Mouse (Mus musculus) heart, embryonic 15.5 days (tissue): Measurements from ENCODE around the gene Ppp3cb. TPM values are rescaled to one million over a fixed set of nuclear protein-coding genes. Genes with fewer than 3 reads are reported as not detected.

Experiments used
- ATAC-seq: fragments of 200-750 bp; cut with Nextera tagmentation; replicated peaks from 2 replicates; pipeline ENCODE4 v1.8.0; 2017; ENCODE audit warnings: low read depth, moderate TSS enrichment; ENCODE audit not compliant: insufficient number of reproducible peaks, insufficient read depth, low FRiP score
- H3K27ac ChIP-seq: fragments of 300-500 bp; sonication (generic); 2 replicates; pipeline ENCODE4 v1.5.1; 2015; ENCODE audit warnings: mild to moderate bottlenecking, inconsistent platforms
- H3K27me3 ChIP-seq: fragments of 300-500 bp; sonication (generic); 2 replicates; pipeline ENCODE4 v1.6.1; 2015; ENCODE audit warnings: inconsistent platforms
- H3K36me3 ChIP-seq: fragments of 300-500 bp; sonication (generic); 2 replicates; pipeline ENCODE4 v1.6.1; 2015; ENCODE audit warnings: mild to moderate bottlenecking, inconsistent platforms
- H3K4me1 ChIP-seq: fragments of 300-500 bp; sonication (generic); replicated peaks from 2 replicates; pipeline ENCODE4 v1.6.1; 2015; ENCODE audit warnings: inconsistent platforms
- H3K4me2 ChIP-seq: fragments of 300-500 bp; sonication (generic); 2 replicates; pipeline ENCODE4 v1.6.1; 2015; ENCODE audit warnings: inconsistent platforms, mild to moderate bottlenecking, moderate library complexity
- H3K4me3 ChIP-seq: fragments of 300-500 bp; sonication (generic); 2 replicates; pipeline ENCODE4 v1.5.1; 2015; ENCODE audit warnings: mild to moderate bottlenecking, inconsistent platforms
- H3K9ac ChIP-seq: fragments of 300-500 bp; sonication (generic); 2 replicates; pipeline ENCODE4 v1.6.1; 2015; ENCODE audit warnings: mild to moderate bottlenecking, inconsistent platforms
- H3K9me3 ChIP-seq: fragments of 300-500 bp; sonication (generic); replicated peaks from 2 replicates; pipeline ENCODE4 v1.6.1; 2016; ENCODE audit warnings: inconsistent platforms
- WGBS: fragments of 180-500 bp; shearing (Covaris S2); methylation state at CpG from one replicate; pipeline ENCODE4 v1.1.7; 2015; ENCODE audit warnings: mixed read lengths; 5-methylcytosine and 5-hydroxymethylcytosine counted together
- polyA plus RNA-seq: library from polyadenylated mRNA; unstranded; fragments of >200 nt; fragmentation: Nextera tagmentation; extraction: Ambion mirVana; gene quantifications from 2 replicates; pipeline ENCODE4 v1.2.1, GENCODE M21; 2015

Gene Ppp3cb
- polyA plus RNA-seq, 1 experiment from 2014 or later: 34.9 TPM

DNA sequence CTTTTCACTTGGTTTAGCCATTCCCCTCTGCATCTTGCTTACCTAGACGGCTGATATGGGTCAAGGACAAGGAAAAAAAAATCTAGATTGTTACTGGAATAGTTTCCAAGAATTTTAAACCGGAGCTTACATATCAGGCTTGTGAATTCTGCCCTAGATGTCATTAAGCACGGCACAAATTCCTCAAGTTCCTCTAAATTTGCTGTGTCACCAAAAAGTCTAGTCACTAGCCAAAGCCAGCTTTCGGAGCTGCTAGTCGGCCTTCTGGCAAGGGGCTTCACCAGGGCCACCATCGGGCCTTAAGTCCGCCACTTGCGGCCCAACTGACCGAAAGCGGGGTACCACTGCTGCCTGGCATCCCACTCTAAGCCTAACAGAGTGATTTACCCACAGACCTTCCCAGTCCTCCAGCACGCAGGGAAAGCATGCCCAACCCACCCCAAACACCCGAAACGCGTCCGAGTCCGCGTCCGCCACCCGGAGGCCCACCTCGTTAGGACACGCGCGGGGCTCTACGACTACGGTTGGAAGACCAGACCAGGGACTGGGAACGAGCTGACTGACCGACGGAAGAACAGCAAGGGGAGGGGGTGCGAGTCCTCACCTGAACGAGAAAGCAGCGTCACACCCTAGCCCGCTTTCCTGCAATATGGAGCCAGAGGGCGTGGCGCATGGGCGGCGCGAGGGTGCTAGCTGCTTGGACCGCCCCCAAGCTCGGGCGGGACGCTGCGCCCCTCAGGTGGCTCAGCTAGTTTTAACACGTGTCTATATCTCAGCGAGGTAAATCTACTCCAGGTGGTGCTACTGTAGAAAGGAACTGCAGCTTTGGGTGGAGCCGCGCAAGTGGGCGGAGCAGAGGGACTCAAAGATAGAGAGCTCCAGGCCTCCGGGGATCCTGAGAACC, 66.8 kb downstream of the Ppp3cb start, which contains the start of gene Anxa7:
Anxa7 (minus strand) TSS at position 843 of the 904 bp plus-strand sequence.
- no peaks in the 10 kb centered on the region for H3K9me3 ChIP-seq
- H3K4me2 ChIP-seq: peak within 1 kb of the TSS; percentile 82
- H3K27me3 ChIP-seq: no peaks in the 10 kb centered on the region
- H3K4me1 ChIP-seq: peaks cover 13% of the 10 kb centered on the region
- peak within 1 kb of the TSS; percentile 80 for H3K27ac ChIP-seq
- peaks cover 7% of the 10 kb centered on the region; the same call in 1 of the 2 replicates for H3K36me3 ChIP-seq
- H3K4me3 ChIP-seq: peak within 1 kb of the TSS; percentile 67
- ATAC-seq: peak; percentile 86
- peak within 1 kb of the TSS; percentile 70 for H3K9ac ChIP-seq
- WGBS: under 1% methylated on average over 48 of the region's 48 CpGs

DNA sequence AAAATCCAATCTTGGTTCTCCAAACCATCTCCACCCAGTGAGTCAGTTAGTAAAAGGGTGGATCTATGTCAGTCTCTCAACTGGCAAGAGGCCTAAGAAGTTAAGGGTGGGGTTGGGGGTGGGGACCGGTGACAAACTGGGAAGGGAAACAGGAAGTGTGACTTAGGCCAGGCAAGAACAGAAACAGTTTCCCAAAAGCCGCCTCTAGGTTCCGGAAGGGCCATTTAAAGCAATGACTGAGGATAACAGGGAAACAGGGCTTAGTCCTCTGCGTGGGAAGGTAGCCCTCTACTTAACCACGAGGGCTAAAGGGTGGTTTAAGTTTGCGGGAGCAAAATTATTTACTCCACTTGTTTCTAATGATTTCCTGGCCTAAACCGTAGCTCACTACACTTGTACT, 67.6 kb downstream of the Ppp3cb start:
- ATAC-seq: peak; percentile 55
- H3K27me3 ChIP-seq: no peaks in the 10 kb centered on the region

DNA sequence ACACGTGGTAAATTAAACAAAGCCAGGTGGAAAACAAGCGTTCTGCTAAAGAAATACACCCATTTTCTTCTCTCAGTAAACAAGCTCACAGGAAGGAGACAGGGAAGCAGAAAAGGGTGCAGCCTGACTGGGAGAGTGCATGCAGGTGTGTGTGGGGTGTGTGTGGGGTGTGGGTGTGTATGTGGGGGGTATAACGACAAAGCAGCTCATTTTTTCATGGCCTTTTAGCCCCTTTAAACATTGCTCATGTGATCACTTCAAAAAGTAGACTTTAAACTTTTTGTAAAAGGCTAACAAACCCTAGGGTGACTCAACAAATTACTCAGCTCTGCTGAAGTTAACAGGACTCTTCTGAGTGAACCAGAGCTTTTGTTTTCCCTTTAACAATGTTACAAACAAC, 68.0 kb downstream of the Ppp3cb start:
- no peak overlapping the region for H3K9ac ChIP-seq
- no peak for ATAC-seq

More for the DNA sequence above, 67.6 kb downstream of the Ppp3cb start:
- H3K27ac ChIP-seq: peak overlapping the region; percentile 80
- H3K4me3 ChIP-seq: peak overlapping the region; percentile 67
- H3K4me2 ChIP-seq: peak overlapping the region; percentile 82
- 0 out of 2 replicates have a peak, but pooled peaks cover 7% of the 10 kb centered on the region for H3K36me3 ChIP-seq
- WGBS: 4% methylated on average over 7 of the region's 7 CpGs
- H3K4me1 ChIP-seq: peaks cover 13% of the 10 kb centered on the region
- no peaks in the 10 kb centered on the region for H3K9me3 ChIP-seq
- H3K9ac ChIP-seq: peak overlapping the region; percentile 70

DNA sequence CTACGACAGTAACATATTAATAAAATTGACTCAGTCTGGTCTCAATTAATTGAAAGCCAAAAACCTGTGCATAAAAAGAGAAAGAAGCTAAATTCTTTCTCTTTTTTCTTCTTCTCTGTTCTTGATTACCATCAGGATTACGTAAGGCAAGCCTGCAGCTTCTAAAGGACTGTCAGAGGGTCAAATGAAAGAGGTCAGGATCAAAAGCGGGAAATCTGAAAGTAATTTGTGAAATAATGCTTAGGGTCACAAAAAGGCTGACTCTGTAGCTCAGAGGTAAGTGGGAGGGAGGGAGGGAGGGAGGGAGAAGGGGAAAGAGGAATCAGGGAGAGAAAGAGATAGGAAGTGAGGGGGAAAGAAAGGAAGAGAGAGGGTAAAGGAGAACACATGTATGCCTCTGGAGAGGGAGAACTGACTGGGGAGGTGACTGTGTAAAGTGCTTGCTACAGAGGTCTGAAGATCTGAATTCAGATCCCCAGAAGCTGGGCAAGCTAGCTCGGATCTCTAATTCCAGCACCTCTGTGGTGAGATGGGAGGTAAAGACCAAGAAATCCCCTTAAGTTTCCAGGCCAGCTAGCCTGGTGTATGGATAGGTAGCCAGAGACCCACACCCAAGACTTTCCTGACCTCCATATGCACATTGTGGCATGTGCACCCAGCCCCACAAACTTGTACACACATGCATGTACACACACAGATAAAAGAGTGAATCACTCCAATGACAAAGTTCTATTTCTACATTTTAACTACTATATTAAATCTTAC, 68.9 kb downstream of the Ppp3cb start:
- Histone ChIP-seq H3K4me1 (peaks cover 13% of the 10 kb centered on the region), H3K27ac (no peak overlapping the region), H3K9me3 (no peaks in the 10 kb centered on the region), H3K9ac (no peak overlapping the region), H3K4me2 (no peak overlapping the region), H3K4me3 (no peak overlapping the region), H3K36me3 (0 out of 2 replicates have a peak, but pooled peaks cover 4% of the 10 kb centered on the region), H3K27me3 (no peaks in the 10 kb centered on the region)
- ATAC-seq: no peak
- 76% methylated on average over 4 of the region's 4 CpGs for WGBS

More for the DNA sequence above, 68.0 kb downstream of the Ppp3cb start:
- H3K27ac ChIP-seq: peak overlapping the region; percentile 80
- WGBS: 40% methylated on average over 3 of the region's 3 CpGs
- peak overlapping the region; percentile 82 for H3K4me2 ChIP-seq
- H3K36me3 ChIP-seq: 0 out of 2 replicates have a peak, but pooled peaks cover 3% of the 10 kb centered on the region
- H3K27me3 ChIP-seq: no peaks in the 10 kb centered on the region
- peak overlapping the region; percentile 67 for H3K4me3 ChIP-seq
- H3K9me3 ChIP-seq: no peaks in the 10 kb centered on the region
- H3K4me1 ChIP-seq: peaks cover 13% of the 10 kb centered on the region

DNA sequence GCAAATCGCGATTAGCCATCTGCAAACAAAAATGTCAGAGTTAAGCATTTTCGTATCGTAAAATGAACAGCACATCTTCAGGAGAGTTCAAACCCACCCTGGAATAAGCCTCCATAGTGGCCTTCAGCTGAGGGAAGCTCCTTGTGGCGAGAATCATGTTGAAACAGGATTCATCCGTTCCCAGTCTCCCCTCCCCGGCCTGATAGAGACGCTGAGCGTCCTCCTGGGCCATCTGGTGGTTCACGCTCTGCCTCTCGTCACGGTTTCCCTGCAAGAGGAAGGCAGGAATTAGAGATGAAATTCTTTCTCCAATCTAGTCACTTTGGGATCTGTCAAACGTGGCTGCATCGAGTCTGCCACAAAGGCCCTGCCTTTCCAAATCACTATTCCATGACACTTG, 86.2 kb downstream of the Ppp3cb start:
- no peak overlapping the region for H3K27ac ChIP-seq
- no peak for ATAC-seq
- 73% methylated on average over 14 of the region's 14 CpGs for WGBS
- H3K4me1 ChIP-seq: no peaks in the 10 kb centered on the region
- H3K4me2 ChIP-seq: no peak overlapping the region
- no peak overlapping the region for H3K4me3 ChIP-seq
- no peak overlapping the region for H3K9ac ChIP-seq
- H3K27me3 ChIP-seq: no peaks in the 10 kb centered on the region
- H3K9me3 ChIP-seq: no peaks in the 10 kb centered on the region
- peaks cover 84% of the 10 kb centered on the region for H3K36me3 ChIP-seq

DNA sequence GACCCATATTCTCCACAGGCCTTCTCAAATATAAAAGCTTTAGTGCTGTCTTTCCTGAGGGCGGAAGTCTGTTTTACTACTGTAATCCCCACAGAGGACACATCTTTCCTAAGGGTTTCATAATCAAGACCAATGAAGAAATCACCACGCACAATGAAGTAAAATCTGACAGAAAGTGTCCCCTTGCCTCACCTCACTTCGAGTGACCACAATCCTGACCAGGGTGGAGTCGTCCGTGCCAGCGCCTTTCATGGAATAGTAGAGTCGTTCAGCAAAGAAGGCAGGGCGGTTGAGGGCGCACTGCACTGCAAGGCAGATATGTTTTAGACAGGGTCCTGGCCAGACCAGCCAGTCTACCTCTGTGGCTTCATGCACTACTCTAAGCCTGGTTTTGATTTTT, 88.0 kb downstream of the Ppp3cb start:
- WGBS: 94% methylated on average over 9 of the region's 9 CpGs
- Histone ChIP-seq H3K9me3 (no peaks in the 10 kb centered on the region), H3K4me3 (no peak overlapping the region), H3K36me3 (peaks cover 69% of the 10 kb centered on the region), H3K27ac (no peak overlapping the region), H3K4me1 (no peaks in the 10 kb centered on the region), H3K4me2 (no peak overlapping the region), H3K27me3 (no peaks in the 10 kb centered on the region), H3K9ac (no peak overlapping the region)
- ATAC-seq: no peak

DNA sequence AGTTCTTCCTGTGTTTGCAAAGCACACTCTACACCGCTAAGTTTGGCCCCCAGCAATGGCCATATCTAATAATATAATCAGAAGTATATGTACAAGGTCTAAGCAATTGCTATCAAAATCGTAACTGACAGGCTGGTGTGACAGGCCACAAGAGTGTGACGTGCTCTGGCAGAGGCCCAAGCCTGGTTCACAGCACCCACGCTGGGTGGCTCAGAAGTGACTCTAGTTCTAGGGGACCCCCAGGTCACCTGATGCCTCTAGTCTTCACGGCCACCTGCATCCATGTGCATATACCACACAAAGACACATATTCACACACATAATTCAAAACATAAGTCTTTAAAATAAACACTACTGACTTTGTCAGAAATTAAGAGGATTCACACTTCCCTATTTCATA, 93.4 kb downstream of the Ppp3cb start:
- H3K4me3 ChIP-seq: no peak overlapping the region
- no peak overlapping the region for H3K4me2 ChIP-seq
- H3K9me3 ChIP-seq: no peaks in the 10 kb centered on the region
- WGBS: 86% methylated on average over 5 of the region's 5 CpGs
- peaks cover 20% of the 10 kb centered on the region for H3K36me3 ChIP-seq
- H3K27me3 ChIP-seq: no peaks in the 10 kb centered on the region
- H3K4me1 ChIP-seq: 0 out of 2 replicates have a peak, but pooled peaks cover 7% of the 10 kb centered on the region
- no peak for ATAC-seq
- no peak overlapping the region for H3K27ac ChIP-seq
- H3K9ac ChIP-seq: no peak overlapping the region

DNA sequence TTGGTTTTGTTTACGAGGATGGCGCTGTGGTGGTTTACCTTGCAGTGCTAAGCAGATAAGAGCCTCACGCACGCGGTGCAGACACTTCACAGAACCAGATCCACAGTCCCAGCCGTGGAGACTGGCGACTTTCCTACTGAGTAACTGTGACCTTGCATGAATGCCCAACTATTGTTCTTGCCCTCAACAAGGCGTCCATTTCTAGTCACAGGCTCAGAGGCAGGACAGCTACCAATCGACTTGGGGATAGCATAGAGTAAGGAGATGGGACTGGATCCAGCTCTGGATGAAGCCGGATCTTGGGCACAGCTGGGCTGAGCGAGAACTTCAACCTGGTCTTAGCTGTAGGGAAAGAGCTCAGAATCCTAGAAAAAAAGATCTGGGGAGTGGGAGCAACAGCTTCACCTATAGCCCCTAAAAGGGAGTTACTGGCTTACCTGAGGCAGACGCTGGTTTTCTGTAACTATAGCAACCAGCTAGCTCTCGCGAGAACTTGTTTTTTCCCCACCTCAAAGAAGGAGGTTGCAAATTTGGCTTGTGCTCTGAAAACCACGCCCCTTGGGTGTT, 94.5 kb downstream of the Ppp3cb start, which contains the start of gene Cfap70:
Cfap70 (minus strand) TSS at position 462 of the 567 bp plus-strand sequence.
- Histone ChIP-seq H3K27me3 (no peaks in the 10 kb centered on the region), H3K4me2 (peak within 1 kb of the TSS; percentile 66), H3K9ac (peak within 1 kb of the TSS; percentile 17; the same call in 1 of the 2 replicates), H3K4me1 (0 out of 2 replicates have a peak, but pooled peaks cover 7% of the 10 kb centered on the region), H3K4me3 (peak within 1 kb of the TSS; percentile 43), H3K27ac (no peak within 1 kb of the TSS), H3K9me3 (no peaks in the 10 kb centered on the region), H3K36me3 (peaks cover 13% of the 10 kb centered on the region)
- ATAC-seq: peak; percentile 47; the same call in 1 of the 2 replicates
- 4% methylated on average over 15 of the region's 15 CpGs for WGBS

DNA sequence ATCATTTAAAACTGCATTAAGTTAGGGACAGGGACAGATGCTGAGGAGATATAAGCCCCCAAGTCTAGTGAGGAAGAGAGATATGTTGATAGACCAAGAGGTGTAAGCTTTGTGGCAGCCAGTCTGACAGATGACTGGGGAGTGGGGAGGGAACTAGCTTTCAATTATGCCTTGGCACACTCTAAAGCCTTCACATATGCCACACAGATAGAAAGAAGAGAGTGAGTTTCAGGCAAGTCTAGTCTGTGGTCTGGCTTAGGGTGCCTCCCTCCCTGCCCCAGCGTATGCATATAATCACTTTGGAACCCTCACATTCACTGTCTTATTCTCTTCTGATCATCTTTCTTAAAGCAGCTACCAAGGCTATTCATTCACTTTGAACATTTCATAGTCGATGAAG, 95.1 kb downstream of the Ppp3cb start:
- no peak for ATAC-seq
- peak overlapping the region; percentile 66 for H3K4me2 ChIP-seq
- peak overlapping the region; percentile 17; the same call in 1 of the 2 replicates for H3K9ac ChIP-seq
- no peak overlapping the region for H3K27ac ChIP-seq
- H3K4me1 ChIP-seq: 0 out of 2 replicates have a peak, but pooled peaks cover 7% of the 10 kb centered on the region
- peaks cover 10% of the 10 kb centered on the region; the same call in 1 of the 2 replicates for H3K36me3 ChIP-seq
- 14% methylated on average over 2 of the region's 2 CpGs for WGBS
- no peaks in the 10 kb centered on the region for H3K27me3 ChIP-seq
- peak overlapping the region; percentile 43 for H3K4me3 ChIP-seq
- no peaks in the 10 kb centered on the region for H3K9me3 ChIP-seq
